23 mouse cellular contexts compared by ENCODE assay signal in the genomic region with DNA sequence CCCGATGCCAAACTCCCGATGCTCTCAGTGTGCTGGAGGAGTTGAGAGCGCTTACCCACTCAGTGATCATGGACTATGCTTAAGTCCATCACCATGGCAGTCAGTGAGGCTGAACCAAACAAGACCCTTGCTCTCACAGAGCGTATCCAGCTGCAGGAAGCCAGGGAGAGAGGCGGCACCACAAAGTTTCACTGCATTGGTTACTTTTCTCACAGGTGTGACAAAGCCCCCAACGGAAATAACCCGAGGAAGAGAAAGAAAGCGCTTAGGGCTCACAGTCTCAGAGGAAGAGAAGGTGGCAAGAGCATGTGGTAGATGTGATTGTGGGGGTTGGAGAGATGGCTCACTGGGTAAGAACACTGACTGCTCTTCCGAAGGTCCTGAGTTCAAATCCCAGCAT. TPM values are rescaled to one million over a fixed set of nuclear protein-coding genes. Genes with fewer than 3 reads are reported as not detected.
DNase-seq lines count a peak whose midpoint lies in the region; ATAC-seq and TF ChIP-seq lines count a peak whose summit lies in the region.
"Had no signal": no experiment of that assay in that cellular context is flagged by ENCODE, and none has a peak within 500 bp of the region (broad histone marks: within the 10 kb centered on the region; RNA-seq: fewer than 3 reads in every experiment).

No protein-coding gene starts in this region.

- no peak overlapping the region for H3K4me2 ChIP-seq in intestine, embryonic 16.5 days (ENCODE audit: low read depth, low read length)
- H3K4me2 ChIP-seq in forebrain, embryonic 13.5 days = no peak overlapping the region
- H3K4me2 ChIP-seq: embryonic facial prominence, embryonic 15.5 days; heart, embryonic 12.5 days; hindbrain, embryonic 12.5 days; midbrain, embryonic 11.5 days had no signal

- no peaks in the 10 kb centered on the region for H3K9me3 ChIP-seq in intestine, embryonic 16.5 days (ENCODE audit: control insufficient read depth, low read length)
- no peaks in the 10 kb centered on the region for H3K9me3 ChIP-seq in forebrain, embryonic 13.5 days (replicated peaks)
- H3K9me3 ChIP-seq: embryonic facial prominence, embryonic 15.5 days; heart, embryonic 12.5 days; hindbrain, embryonic 12.5 days had no signal

- TF ChIP-seq POLR2A in heart, adult 2 months (IDR thresholded peaks at IDR 0.05; ENCODE audit: insufficient read depth, low read depth, low read length) = no peak

- no peak for ATAC-seq in intestine, embryonic 16.5 days
- ATAC-seq in forebrain, embryonic 13.5 days = no peak
- ATAC-seq: forebrain, embryonic 16.5 days had no signal

- no peak for TF ChIP-seq CTCF in heart, adult 2 months (IDR thresholded peaks at IDR 0.05)

- intact Hi-C loops in heart, adult 2 months (cut with DNase I) = no loop called here

- no peak for DNase-seq in heart, adult 2 months
- DNase-seq in heart, postnatal 4 days = no peak
- DNase-seq in spleen, postnatal 36 days (ENCODE audit: low spot score in 2 of 2) = peak; percentile 20 to 43
- no peak for DNase-seq in spleen, adult 18-20 months
- peak; percentile 76 to 89 for DNase-seq in thymus, adult 18-20 months
- DNase-seq in testis, postnatal 14 days (ENCODE audit: low spot score) = no peak
- DNase-seq: adrenal gland, postnatal 36 days; cerebellum, postnatal 36 days; kidney, adult 8-10 months; lung, postnatal 36 days; right cerebral cortex, postnatal 4 days had no signal

- TF ChIP-seq EP300 in heart, adult 2 months (IDR thresholded peaks at IDR 0.05; ENCODE audit: insufficient read depth, low read depth, low read length) = no peak

- no peaks in the 10 kb centered on the region for H3K27me3 ChIP-seq in heart, adult 2 months (ENCODE audit: control insufficient read depth, insufficient read depth, low read length)
- no peaks in the 10 kb centered on the region for H3K27me3 ChIP-seq in intestine, embryonic 16.5 days (replicated peaks; ENCODE audit: control insufficient read depth, insufficient read depth, low read length)
- no peaks in the 10 kb centered on the region for H3K27me3 ChIP-seq in forebrain, embryonic 13.5 days
- H3K27me3 ChIP-seq: embryonic facial prominence, embryonic 15.5 days; heart, embryonic 12.5 days; hindbrain, embryonic 12.5 days had no signal

- WGBS in heart, adult 2 months = 94% methylated on average over 9 of the region's 9 CpGs
- 92% methylated on average over 9 of the region's 9 CpGs for WGBS in intestine, embryonic 16.5 days
- WGBS in forebrain, embryonic 13.5 days = 91% methylated on average over 9 of the region's 9 CpGs

- peak overlapping the region; percentile 89 for H3K27ac ChIP-seq in heart, adult 2 months
- H3K27ac ChIP-seq in intestine, embryonic 16.5 days (ENCODE audit: low read length) = no peak overlapping the region
- H3K27ac ChIP-seq in forebrain, embryonic 13.5 days = no peak overlapping the region
- H3K27ac ChIP-seq: embryonic facial prominence, embryonic 15.5 days; hindbrain, embryonic 12.5 days had no signal

- peaks cover 2% of the 10 kb centered on the region for H3K36me3 ChIP-seq in heart, adult 2 months (ENCODE audit: control insufficient read depth, insufficient read depth, low read length)
- no peaks in the 10 kb centered on the region for H3K36me3 ChIP-seq in intestine, embryonic 16.5 days (ENCODE audit: control insufficient read depth, insufficient read depth, low read length)
- H3K36me3 ChIP-seq in forebrain, embryonic 13.5 days (ENCODE audit: poor library complexity, severe bottlenecking) = no peaks in the 10 kb centered on the region
- H3K36me3 ChIP-seq: embryonic facial prominence, embryonic 15.5 days; heart, embryonic 12.5 days; hindbrain, embryonic 12.5 days had no signal

- no peak overlapping the region for H3K4me3 ChIP-seq in heart, adult 2 months
- no peak overlapping the region for H3K4me3 ChIP-seq in intestine, embryonic 16.5 days (ENCODE audit: low read length)
- H3K4me3 ChIP-seq in forebrain, embryonic 13.5 days = no peak overlapping the region
- H3K4me3 ChIP-seq: embryonic facial prominence, embryonic 15.5 days; heart, embryonic 12.5 days; hindbrain, embryonic 12.5 days had no signal

- H3K79me2 ChIP-seq in heart, adult 2 months (replicated peaks; ENCODE audit: control insufficient read depth, insufficient read depth, low read length) = no peaks in the 10 kb centered on the region

- peaks cover 20% of the 10 kb centered on the region for H3K4me1 ChIP-seq in heart, adult 2 months (ENCODE audit: control insufficient read depth, insufficient read depth, low read length)
- no peaks in the 10 kb centered on the region for H3K4me1 ChIP-seq in intestine, embryonic 16.5 days (ENCODE audit: control insufficient read depth, insufficient read depth, low read length)
- 0 out of 2 replicates have a peak, but pooled peaks cover 5% of the 10 kb centered on the region for H3K4me1 ChIP-seq in forebrain, embryonic 13.5 days
- H3K4me1 ChIP-seq: embryonic facial prominence, embryonic 15.5 days had no signal

- no peak overlapping the region for H3K9ac ChIP-seq in heart, adult 2 months (ENCODE audit: low read depth, low read length)
- no peak overlapping the region for H3K9ac ChIP-seq in intestine, embryonic 16.5 days (ENCODE audit: low read depth, low read length)
- H3K9ac ChIP-seq in forebrain, embryonic 13.5 days = no peak overlapping the region
- H3K9ac ChIP-seq: embryonic facial prominence, embryonic 15.5 days; heart, embryonic 12.5 days; hindbrain, embryonic 12.5 days had no signal

RNA-seq across cellular contexts. Expression of a gene that starts 21.0 kb away (rescaled TPM):
- 100 to 1,000 TPM in 1 of 2 experiments, 10 to 100 TPM in 1; 66.4 to 116 TPM for total RNA-seq in heart, adult 2 months (2021)
- 91.8 and 124 TPM in 2 replicates for polyA plus RNA-seq in heart, adult 2 months (2012; rRNA removed)
- total RNA-seq in heart, postnatal 4 days (2021) = 10 to 100 TPM; 26.6 to 29.1 TPM
- polyA plus RNA-seq in intestine, embryonic 16.5 days (2015; fragmentation: Nextera tagmentation; extraction: Ambion mirVana) = 39.4 and 46.2 TPM in 2 replicates
- 78.3 and 106 TPM in 2 replicates for polyA plus RNA-seq in forebrain, embryonic 13.5 days (2015; fragmentation: Nextera tagmentation; extraction: Ambion mirVana)

RNA-seq across cellular contexts. Expression of a gene that starts 33.3 kb away (rescaled TPM):
- not detected for total RNA-seq in heart, adult 2 months (2021)
- not detected in 2 replicates for polyA plus RNA-seq in heart, adult 2 months (2012; rRNA removed)
- total RNA-seq in heart, postnatal 4 days (2021) = not detected
- polyA plus RNA-seq in intestine, embryonic 16.5 days (2015; fragmentation: Nextera tagmentation; extraction: Ambion mirVana) = not detected in 2 replicates
- not detected in 2 replicates for polyA plus RNA-seq in forebrain, embryonic 13.5 days (2015; fragmentation: Nextera tagmentation; extraction: Ambion mirVana)
- total RNA-seq: adrenal gland, postnatal 36 days; gastrocnemius, adult 8-10 months; layer of hippocampus, postnatal 25 days; MEL had no signal
- polyA plus RNA-seq: embryonic facial prominence, embryonic 15.5 days; forebrain, embryonic 16.5 days; heart, embryonic 12.5 days; limb, embryonic 11.5 days; liver, embryonic 16.5 days; midbrain, embryonic 11.5 days had no signal

Comparison
In these comparisons a context has a peak if more than half of its experiments do, and no peak if none do; other contexts are left out.
1. DNase-seq: peak in spleen, postnatal 36 days (2 of 2) and thymus, adult 18-20 months (2 of 2); none in heart, adult 2 months (0 of 2), heart, postnatal 4 days (single experiment), spleen, adult 18-20 months (0 of 2) and testis, postnatal 14 days (single experiment).